Mouse (Mus musculus) thymus, adult 2 months (tissue): ENCODE data around the gene Gtf2f2. TPM values are rescaled to one million over a fixed set of nuclear protein-coding genes. Genes with fewer than 3 reads are reported as not detected.

Experiments
- DNase-seq: peaks from one replicate; pipeline ENCODE4 v3.0.0; 2021
- H3K27ac ChIP-seq: fragments of 200-500 bp; 2 replicates; pipeline ENCODE4 v1.5.1; 2012; ENCODE audit warnings: low read length, control low read depth; ENCODE audit not compliant: control insufficient read depth, insufficient read depth
- H3K27me3 ChIP-seq: fragments of 200-500 bp; 2 replicates; pipeline ENCODE4 v1.6.1; 2012; ENCODE audit warnings: mild to moderate bottlenecking, low read length, moderate library complexity, mixed read lengths; ENCODE audit not compliant: control insufficient read depth, insufficient read depth
- H3K36me3 ChIP-seq: fragments of 200-500 bp; 2 replicates; pipeline ENCODE4 v1.6.1; 2012; ENCODE audit warnings: mild to moderate bottlenecking, low read length, moderate library complexity; ENCODE audit not compliant: control insufficient read depth, insufficient read depth
- H3K4me1 ChIP-seq: fragments of 200-500 bp; replicated peaks from 2 replicates; pipeline ENCODE4 v1.6.1; 2012; ENCODE audit warnings: low read length; ENCODE audit not compliant: control insufficient read depth, insufficient read depth
- H3K4me3 ChIP-seq: fragments of 200-500 bp; 2 replicates; pipeline ENCODE4 v1.5.1; 2012; ENCODE audit warnings: mild to moderate bottlenecking, low read length, control low read depth, moderate library complexity; ENCODE audit not compliant: control insufficient read depth, insufficient read depth
- CTCF ChIP-seq: fragments of 200-500 bp; IDR thresholded peaks from 2 replicates; pipeline ENCODE4 v1.5.1; 2012; ENCODE audit warnings: mild to moderate bottlenecking, control low read depth, low read length, moderate library complexity, borderline replicate concordance; ENCODE audit not compliant: control insufficient read depth, poor library complexity, insufficient read depth; ENCODE audit errors: extremely low read depth
- POLR2A ChIP-seq: fragments of 200-500 bp; IDR thresholded peaks from 2 replicates; pipeline ENCODE4 v1.6.1; 2012; ENCODE audit warnings: mild to moderate bottlenecking, low read length, control low read depth, moderate library complexity; ENCODE audit not compliant: control insufficient read depth, poor library complexity, insufficient read depth; ENCODE audit errors: extremely low read depth
- WGBS: fragments of 180-500 bp; shearing (Covaris S2); methylation state at CpG from one replicate; pipeline ENCODE4 v1.1.7; 2018; 5-methylcytosine and 5-hydroxymethylcytosine counted together
- polyA plus RNA-seq: library from polyadenylated mRNA; depleted of rRNA; stranded (reverse); fragments of >200 nt; gene quantifications from 2 replicates; pipeline ENCODE4 v1.2.3, GENCODE M21; 2012

Gtf2f2 gene
- polyA plus RNA-seq, 1 experiment = 4.7 TPM

DNA sequence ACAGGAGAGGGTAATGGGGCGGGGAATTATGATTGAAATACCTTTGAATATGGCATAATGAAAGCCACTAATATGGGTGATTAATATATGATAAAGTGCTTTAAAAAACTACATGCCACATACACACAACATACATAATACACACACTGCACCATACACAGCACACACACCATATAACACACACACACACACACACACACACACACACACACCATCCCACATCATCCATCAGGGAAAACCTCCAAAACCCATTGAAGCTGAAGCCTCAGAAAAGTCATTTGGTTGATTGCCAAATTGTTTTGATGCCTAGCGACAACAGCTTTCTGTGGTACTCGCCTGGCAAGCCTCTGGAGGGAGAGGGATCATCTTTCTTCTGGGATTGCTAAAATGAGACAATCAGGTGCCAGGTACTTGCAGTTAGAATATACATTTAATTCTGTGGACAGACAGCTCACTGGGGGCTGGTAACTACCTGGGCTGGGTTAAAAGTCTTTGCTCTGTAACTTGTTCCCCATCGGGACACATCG, 9.7 kb upstream of the Gtf2f2 start:
- no peak for DNase-seq
- Histone ChIP-seq H3K27me3 (no peaks in the 10 kb centered on the region), H3K4me1 (no peaks in the 10 kb centered on the region), H3K4me3 (no peak overlapping the region), H3K27ac (no peak overlapping the region), H3K36me3 (no peaks in the 10 kb centered on the region)
- no peak for TF ChIP-seq CTCF
- TF ChIP-seq POLR2A = no peak
- 96% methylated on average over 5 of the region's 5 CpGs for WGBS

GRCm38 (mm10) chr14:76017785-76018490, 7.3 kb upstream of the Gtf2f2 start:
- Histone ChIP-seq H3K4me1 (no peaks in the 10 kb centered on the region), H3K36me3 (no peaks in the 10 kb centered on the region), H3K4me3 (no peak overlapping the region), H3K27me3 (no peaks in the 10 kb centered on the region), H3K27ac (no peak overlapping the region)
- TF ChIP-seq POLR2A = no peak
- TF ChIP-seq CTCF = no peak
- DNase-seq = no peak
- WGBS = 93% methylated on average over 10 of the region's 10 CpGs

DNA sequence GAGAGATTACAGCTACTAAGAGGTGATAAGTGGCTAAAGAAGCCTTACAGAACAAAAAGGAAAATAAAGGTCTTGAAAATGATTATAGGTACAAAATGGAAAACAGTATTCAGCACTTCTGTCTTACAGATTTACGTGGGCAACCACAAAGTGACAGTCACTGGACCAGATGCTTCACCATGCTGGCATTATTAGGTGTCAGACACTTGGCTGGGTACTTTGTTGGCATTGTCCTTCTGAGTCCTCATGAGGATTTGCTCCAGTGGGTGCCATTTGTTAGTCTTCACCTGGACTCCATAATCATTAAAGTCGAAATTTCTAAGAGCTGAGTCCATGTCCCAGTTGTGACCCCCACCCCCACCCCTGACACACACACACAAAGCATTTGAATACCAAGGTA, 3.7 kb upstream of the Gtf2f2 start:
- no peaks in the 10 kb centered on the region for H3K36me3 ChIP-seq
- no peak overlapping the region for H3K27ac ChIP-seq
- DNase-seq = no peak
- H3K4me1 ChIP-seq = no peaks in the 10 kb centered on the region
- TF ChIP-seq POLR2A = no peak
- no peak for TF ChIP-seq CTCF
- no peak overlapping the region for H3K4me3 ChIP-seq
- H3K27me3 ChIP-seq = no peaks in the 10 kb centered on the region
- WGBS = 58% methylated on average over 2 of the region's 2 CpGs

GRCm38 (mm10) chr14:76011062-76011457, 395 bp upstream of the Gtf2f2 start:
- no peaks in the 10 kb centered on the region for H3K36me3 ChIP-seq

GRCm38 (mm10) chr14:76009185-76009584, 1.5 kb downstream of the Gtf2f2 start:
- Histone ChIP-seq H3K4me1 (no peaks in the 10 kb centered on the region), H3K36me3 (no peaks in the 10 kb centered on the region), H3K27ac (no peak overlapping the region), H3K4me3 (no peak overlapping the region), H3K27me3 (no peaks in the 10 kb centered on the region)
- no peak for DNase-seq
- TF ChIP-seq POLR2A (no peak), CTCF (no peak)
- 82% methylated on average over 5 of the region's 5 CpGs for WGBS

More at GRCm38 (mm10) chr14:76011062-76011457, 395 bp upstream of the Gtf2f2 start:
- DNase-seq = no peak
- no peak overlapping the region for H3K27ac ChIP-seq
- WGBS = 38% methylated on average over 7 of the region's 7 CpGs
- H3K4me3 ChIP-seq = peak overlapping the region; percentile 99
- H3K4me1 ChIP-seq = no peaks in the 10 kb centered on the region
- H3K27me3 ChIP-seq = no peaks in the 10 kb centered on the region
- TF ChIP-seq CTCF = no peak
- no peak for TF ChIP-seq POLR2A

- TF ChIP-seq POLR2A = no peak
- no peak for TF ChIP-seq CTCF
- DNase-seq = no peak
- no peaks in the 10 kb centered on the region for H3K4me1 ChIP-seq
- 88% methylated on average over 1 of the region's 1 CpGs for WGBS
- H3K36me3 ChIP-seq = no peaks in the 10 kb centered on the region
- H3K27me3 ChIP-seq = no peaks in the 10 kb centered on the region
- no peak overlapping the region for H3K4me3 ChIP-seq
- no peak overlapping the region for H3K27ac ChIP-seq
Measured at GRCm38 (mm10) chr14:76008174-76008573, 2.5 kb downstream of the Gtf2f2 start.

DNA sequence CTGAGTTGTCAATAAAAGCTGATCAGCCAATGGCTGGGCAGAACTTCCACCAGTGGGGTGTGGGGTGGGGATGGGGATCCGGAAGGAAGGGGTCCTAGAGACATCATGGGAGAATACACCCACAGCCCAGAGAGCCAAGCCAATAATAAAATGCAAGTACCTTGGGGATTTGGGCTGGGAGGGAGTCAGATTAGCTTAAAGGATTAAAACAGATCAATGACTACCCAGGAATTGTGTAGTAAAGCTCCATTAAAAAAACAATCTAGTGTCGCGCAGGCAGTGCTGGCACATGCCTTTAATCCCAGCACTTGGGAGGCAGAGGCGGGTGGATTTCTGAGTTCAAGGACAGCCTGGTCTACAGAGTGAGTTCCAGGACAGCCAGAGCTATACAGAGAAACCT, 5.7 kb downstream of the Gtf2f2 start:
- Histone ChIP-seq H3K4me3 (no peak overlapping the region), H3K27ac (no peak overlapping the region), H3K27me3 (no peaks in the 10 kb centered on the region), H3K36me3 (no peaks in the 10 kb centered on the region), H3K4me1 (no peaks in the 10 kb centered on the region)
- DNase-seq = no peak
- WGBS = 98% methylated on average over 4 of the region's 4 CpGs
- TF ChIP-seq POLR2A (no peak), CTCF (no peak)
